Mouse (Mus musculus) liver, adult 2 months (tissue): ENCODE data around the gene Chrna5.

ENCODE experiments used
- CTCF ChIP-seq: fragments of 200-500 bp; IDR thresholded peaks from 2 replicates; pipeline ENCODE4 v1.5.1; 2011; ENCODE audit warnings: low read depth, low read length, control low read depth
- POLR2A ChIP-seq: fragments of 200-500 bp; IDR thresholded peaks from 2 replicates; pipeline ENCODE4 v1.6.1; 2011; ENCODE audit warnings: low read length, control low read depth; ENCODE audit not compliant: insufficient read depth; ENCODE audit errors: extremely low read depth

- TF ChIP-seq CTCF (peak; percentile 73), POLR2A (no peak)
Measured at GRCm38 (mm10) chr9:55023902-55024583, 43.4 kb downstream of the Chrna5 start.
